Mouse (Mus musculus) erythroid progenitor cell, adult 5-6 weeks (primary cell): ENCODE data around the gene Klhdc4. TPM values are rescaled to one million over a fixed set of nuclear protein-coding genes. Genes with fewer than 3 reads are reported as not detected.
A peak's percentile ranks its signal among the peaks of the same experiment; 100 is the strongest.

Experiments used
- ATAC-seq: replicated peaks from 2 replicates; pipeline ENCODE4 v1.8.0; 2016; ENCODE audit warnings: moderate number of reproducible peaks, mild to moderate bottlenecking, moderate TSS enrichment, inconsistent platforms; ENCODE audit not compliant: poor library complexity, low FRiP score, severe bottlenecking
- total RNA-seq, 2 experiments: library from RNA; stranded (forward) in 1 of 2; stranded (reverse) in 1 of 2; fragments of 150-400 nt in 1 of 2; fragments of 186-747, 209-891 nt in 1 of 2; gene quantifications; 2 replicates each; pipeline versions ENCODE4 v1.2.3 to v1.2.4; 2015 to 2017; ENCODE audit warnings: low replicate concordance in 2 of 2

Klhdc4 gene
- total RNA-seq, 2 experiments from 2014 or later, result 16.3 to 17.9 TPM

- ATAC-seq, result peak; percentile 90
Measured at GRCm38 (mm10) chr8:121850821-121851470, 21.6 kb upstream of the Klhdc4 start.

DNA sequence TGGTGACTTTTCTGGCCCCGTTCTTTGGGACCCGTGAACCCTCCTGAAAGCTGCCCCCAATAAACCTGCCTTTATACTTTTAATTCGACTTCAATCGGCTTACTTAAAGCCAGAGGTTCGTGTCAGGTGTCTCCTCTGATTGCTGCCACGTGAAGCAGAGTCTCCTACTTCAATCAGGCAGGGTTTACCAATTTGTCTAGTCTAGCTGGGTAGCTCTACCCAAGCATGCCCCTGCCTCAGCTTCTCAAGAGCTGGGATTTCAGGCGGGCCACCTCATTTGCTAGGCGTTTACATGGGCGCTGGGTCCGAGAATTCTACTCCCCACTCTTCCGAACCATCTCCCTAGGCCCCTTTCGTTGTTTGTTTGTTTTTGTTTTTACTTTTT, 21.1 kb upstream of the Klhdc4 start:
- 0 out of 2 replicates have a peak, but pooled peaks have one; percentile 3 for ATAC-seq

DNA sequence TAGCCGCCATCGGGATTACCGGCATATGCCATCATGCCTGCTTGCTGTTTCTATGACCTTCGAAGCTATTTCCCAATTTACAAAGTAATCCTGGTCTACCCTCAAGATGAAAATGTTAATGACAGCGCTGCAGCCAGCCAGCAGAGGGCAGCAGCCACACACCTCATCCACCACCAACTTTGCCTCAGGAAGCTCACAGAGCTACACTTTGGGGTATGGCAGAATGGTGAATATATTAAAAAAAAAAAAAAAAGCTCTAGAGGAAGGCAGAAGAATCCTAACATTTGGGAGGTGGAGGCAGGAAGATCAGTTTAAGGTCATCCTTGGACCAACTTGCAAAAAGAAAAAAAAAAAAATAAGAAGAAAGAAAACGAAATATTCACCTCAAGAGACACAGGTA, 20.6 kb upstream of the Klhdc4 start:
- ATAC-seq, result peak; percentile 74

GRCm38 (mm10) chr8:121849303-121849702, 19.9 kb upstream of the Klhdc4 start:
- ATAC-seq, result no peak

DNA sequence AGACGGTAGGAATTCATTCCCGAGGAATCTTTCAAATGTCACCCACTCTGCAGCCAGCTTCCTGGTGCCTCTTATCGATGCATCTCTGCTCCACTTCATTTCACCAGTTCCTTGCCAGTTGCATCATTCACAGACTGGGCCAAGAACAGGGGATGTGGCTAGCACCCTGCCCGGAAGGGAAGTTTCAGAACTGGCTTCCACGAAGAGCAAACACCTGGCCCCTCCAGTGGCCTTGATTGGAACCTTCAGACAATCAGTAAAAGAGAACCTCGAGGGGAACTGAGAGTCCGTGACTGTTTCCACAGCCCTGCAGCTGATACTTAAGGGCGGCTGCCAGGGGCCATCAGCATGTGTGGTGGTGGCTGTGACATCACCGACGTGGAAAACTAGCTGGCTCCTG, 19.1 kb upstream of the Klhdc4 start:
- no peak for ATAC-seq

GRCm38 (mm10) chr8:121847987-121848386, 18.6 kb upstream of the Klhdc4 start:
- no peak for ATAC-seq

DNA sequence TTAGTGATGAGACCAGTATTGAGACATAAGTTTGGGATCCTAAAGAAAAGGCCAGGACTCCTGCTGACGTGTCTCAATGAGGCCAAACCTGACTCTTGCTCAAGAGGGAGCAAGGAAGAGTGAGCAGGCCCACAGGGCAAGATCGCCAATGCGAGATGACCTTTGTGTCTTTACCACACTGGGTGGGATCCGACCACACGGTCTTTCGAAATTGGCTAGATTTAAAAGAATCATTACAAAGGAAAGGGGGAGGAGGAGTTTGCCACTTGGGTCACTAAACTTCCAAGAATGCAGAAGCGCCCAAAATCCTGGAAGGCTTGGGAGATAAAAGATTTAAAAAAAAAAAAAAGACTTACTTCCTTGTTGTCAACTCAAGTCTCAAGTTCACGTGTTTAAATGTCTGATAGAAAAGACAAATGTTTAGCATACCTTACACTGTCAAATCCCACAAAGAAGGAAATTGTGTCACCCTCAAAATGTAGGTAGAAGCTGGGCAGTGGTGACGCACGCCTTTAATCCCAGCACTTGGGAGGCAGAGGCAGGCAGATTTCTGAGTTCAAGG, 18.0 kb upstream of the Klhdc4 start:
- no peak for ATAC-seq

DNA sequence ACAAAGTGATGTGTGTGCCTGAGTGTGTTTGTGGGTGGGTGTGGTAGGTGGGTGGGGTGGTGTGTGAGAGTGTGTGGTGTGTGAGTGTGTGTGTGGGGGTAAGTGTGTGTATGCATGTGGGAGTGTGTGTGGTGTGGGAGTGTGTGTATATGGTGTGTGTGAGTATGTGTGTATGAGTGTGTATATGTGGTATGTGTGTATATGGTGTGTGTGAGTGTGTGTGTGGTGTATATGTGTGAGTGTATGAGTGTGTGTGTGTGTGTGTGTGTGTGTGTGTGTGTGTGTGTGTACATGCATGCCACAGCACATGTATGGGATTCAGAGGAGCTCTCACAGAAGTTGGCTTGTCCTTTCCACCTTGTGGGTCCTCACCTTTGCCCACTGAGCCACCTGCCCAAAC, 17.4 kb upstream of the Klhdc4 start:
- ATAC-seq, result no peak

GRCm38 (mm10) chr8:121844765-121845164, 15.4 kb upstream of the Klhdc4 start:
- no peak for ATAC-seq

- ATAC-seq, result no peak
Measured at GRCm38 (mm10) chr8:121843184-121843733, 13.9 kb upstream of the Klhdc4 start.

GRCm38 (mm10) chr8:121842064-121842955, 12.9 kb upstream of the Klhdc4 start:
- no peak for ATAC-seq

DNA sequence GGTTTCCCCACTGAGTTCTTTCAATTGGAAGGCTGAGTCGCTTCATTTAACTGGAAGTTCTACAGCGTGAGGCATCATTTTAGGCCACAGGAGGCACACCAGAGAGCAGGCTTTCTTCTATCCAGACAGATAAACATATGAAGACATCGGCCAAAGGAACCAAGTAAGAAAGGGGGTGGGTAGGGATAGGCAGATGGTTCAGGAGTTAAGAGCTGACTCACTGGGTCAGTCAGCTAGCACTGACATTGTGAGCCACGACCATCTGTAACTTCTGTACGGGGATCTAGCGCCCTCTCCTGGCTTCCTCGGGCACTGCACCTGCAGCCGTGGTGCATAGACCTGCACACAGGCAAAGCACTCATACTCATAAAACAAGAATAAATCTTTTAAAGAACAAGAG, 11.9 kb upstream of the Klhdc4 start:
- ATAC-seq, result peak; percentile 25; the same call in 1 of the 2 replicates

- peak; percentile 89 for ATAC-seq
Measured at GRCm38 (mm10) chr8:121832503-121832902, 3.1 kb upstream of the Klhdc4 start.

- no peak for ATAC-seq
Measured at GRCm38 (mm10) chr8:121832061-121832460, 2.7 kb upstream of the Klhdc4 start.

GRCm38 (mm10) chr8:121829777-121830362, 501 bp upstream of the Klhdc4 start:
- peak; percentile 72 for ATAC-seq

- no peak for ATAC-seq
Measured at GRCm38 (mm10) chr8:121828376-121829023, 869 bp downstream of the Klhdc4 start.

- no peak for ATAC-seq
Measured at GRCm38 (mm10) chr8:121827726-121828125, 1.6 kb downstream of the Klhdc4 start.

DNA sequence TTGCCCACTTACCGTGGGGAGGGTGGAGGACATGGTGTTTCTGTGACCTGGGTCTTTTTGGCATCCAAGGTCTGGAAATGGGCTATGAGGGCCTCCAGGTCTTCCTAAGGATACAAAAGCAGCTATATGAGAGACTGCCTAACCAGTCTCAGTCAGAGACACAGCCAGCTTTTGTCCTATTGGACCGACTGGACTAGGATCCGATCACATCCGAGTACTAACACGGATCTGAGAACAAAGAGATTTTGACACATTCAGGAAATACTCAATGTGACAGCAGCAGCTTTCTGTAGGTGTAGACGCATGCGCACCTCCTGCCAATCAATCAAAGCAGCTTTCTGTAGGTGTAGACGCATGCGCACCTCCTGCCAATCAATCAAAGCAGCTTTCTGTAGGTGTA, 7.6 kb downstream of the Klhdc4 start:
- ATAC-seq, result no peak

GRCm38 (mm10) chr8:121821320-121821719, 8.0 kb downstream of the Klhdc4 start:
- ATAC-seq, result no peak

DNA sequence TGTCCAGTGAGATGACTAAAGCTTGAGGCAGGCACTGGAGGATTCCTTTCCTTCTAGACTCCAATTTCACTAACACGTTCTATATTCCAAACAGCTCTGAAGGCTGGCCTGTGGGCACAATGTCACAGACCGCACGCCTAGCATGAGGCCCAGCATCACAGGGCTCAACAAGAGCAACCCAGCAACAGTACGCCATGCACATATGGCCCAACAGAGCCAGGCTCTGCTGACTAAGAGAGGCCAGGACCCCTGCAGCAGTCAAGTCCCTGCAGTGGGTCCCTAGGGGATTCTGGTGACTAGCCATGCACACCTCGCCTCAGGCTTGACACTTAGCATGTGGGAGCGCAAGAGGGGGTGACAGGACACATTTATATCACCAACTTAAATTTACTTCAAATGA, 8.5 kb downstream of the Klhdc4 start:
- no peak for ATAC-seq
